Mouse (Mus musculus) lung, postnatal 0 days (tissue): ENCODE results near the gene Dock9.

ENCODE experiments used
- CTCF ChIP-seq: IDR thresholded peaks from 2 replicates; pipeline ENCODE4 v1.5.1; 2016; ENCODE audit warnings: antibody characterized with exemption, mild to moderate bottlenecking
- EP300 ChIP-seq: IDR thresholded peaks from 2 replicates; pipeline ENCODE4 v1.6.1; 2016; ENCODE audit warnings: antibody characterized with exemption, mild to moderate bottlenecking, control low read depth

GRCm38 (mm10) chr14:121670016-121670415, 127.6 kb downstream of the Dock9 start:
- TF ChIP-seq EP300 (no peak), CTCF (no peak)
